Mouse (Mus musculus) kidney, embryonic 15.5 days (tissue): Measurements from ENCODE around the gene Rhoa. TPM values are rescaled to one million over a fixed set of nuclear protein-coding genes. Genes with fewer than 3 reads are reported as not detected.
"Not testable (repeated sequence)": the region's sequence is repeated elsewhere in the genome, so short reads cannot be mapped to it uniquely, and the experiment has no call there.

Source experiments
- ATAC-seq: fragments of 200-750 bp; cut with Nextera tagmentation; replicated peaks from 2 replicates; pipeline ENCODE4 v1.8.0; 2017; ENCODE audit warnings: moderate TSS enrichment; ENCODE audit not compliant: low FRiP score
- H3K27ac ChIP-seq: fragments of 300-500 bp; sonication (generic); 2 replicates; pipeline ENCODE4 v1.5.1; 2015; ENCODE audit warnings: mild to moderate bottlenecking, inconsistent platforms
- H3K27me3 ChIP-seq: fragments of 300-500 bp; sonication (generic); 2 replicates; pipeline ENCODE4 v1.6.1; 2015; ENCODE audit warnings: inconsistent platforms
- H3K36me3 ChIP-seq: fragments of 300-500 bp; sonication (generic); 2 replicates; pipeline ENCODE4 v1.6.1; 2015; ENCODE audit warnings: inconsistent platforms
- H3K4me1 ChIP-seq: fragments of 300-500 bp; sonication (generic); 2 replicates; pipeline ENCODE4 v1.6.1; 2015; ENCODE audit warnings: inconsistent platforms
- H3K4me2 ChIP-seq: fragments of 300-500 bp; sonication (generic); 2 replicates; pipeline ENCODE4 v1.6.1; 2015; ENCODE audit warnings: moderate library complexity, mild to moderate bottlenecking, inconsistent platforms
- H3K4me3 ChIP-seq: fragments of 300-500 bp; sonication (generic); replicated peaks from 2 replicates; pipeline ENCODE4 v1.5.1; 2015; ENCODE audit warnings: mild to moderate bottlenecking, inconsistent platforms
- H3K9ac ChIP-seq: fragments of 300-500 bp; sonication (generic); 2 replicates; pipeline ENCODE4 v1.6.1; 2015; ENCODE audit warnings: mild to moderate bottlenecking, inconsistent platforms
- H3K9me3 ChIP-seq: fragments of 300-500 bp; sonication (generic); replicated peaks from 2 replicates; pipeline ENCODE4 v1.6.1; 2016; ENCODE audit warnings: inconsistent platforms
- WGBS: fragments of 180-500 bp; shearing (Covaris S2); methylation state at CpG from one replicate; pipeline ENCODE4 v1.1.7; 2015; ENCODE audit warnings: mixed read lengths; 5-methylcytosine and 5-hydroxymethylcytosine counted together
- polyA plus RNA-seq: library from polyadenylated mRNA; unstranded; fragments of >200 nt; fragmentation: Nextera tagmentation; extraction: Ambion mirVana; gene quantifications from 2 replicates; pipeline ENCODE4 v1.2.1, GENCODE M21; 2015

The Rhoa gene
- polyA plus RNA-seq, result 462 and 484 TPM in 2 replicates

- Histone ChIP-seq H3K4me2 (peak within 1 kb of the TSS; percentile 82), H3K27ac (peak within 1 kb of the TSS; percentile 100), H3K9ac (peak within 1 kb of the TSS; percentile 99), H3K36me3 (peaks cover 29% of the 10 kb centered on the region), H3K4me1 (peaks cover 41% of the 10 kb centered on the region), H3K4me3 (peak within 1 kb of the TSS; percentile 94), H3K9me3 (no peaks in the 10 kb centered on the region), H3K27me3 (no peaks in the 10 kb centered on the region)
- under 1% methylated on average over 81 of the region's 81 CpGs for WGBS
- ATAC-seq, result peak; percentile 98
Measured at GRCm38 (mm10) chr9:108305629-108306520, at the start of gene Rhoa, which contains the start of gene Tcta. Gene Rhoa, plus strand, starts transcription at chr9:108306129. Gene Tcta, minus strand, starts transcription at chr9:108306160.

GRCm38 (mm10) chr9:108260526-108260925, 45.4 kb upstream of the Rhoa start:
- Histone ChIP-seq H3K27me3 (no peaks in the 10 kb centered on the region), H3K27ac (no peak overlapping the region), H3K9me3 (no peaks in the 10 kb centered on the region), H3K4me2 (0 out of 2 replicates have a peak overlapping the region, but pooled peaks have one; percentile 74), H3K4me1 (peaks cover 36% of the 10 kb centered on the region), H3K9ac (no peak overlapping the region), H3K36me3 (no peaks in the 10 kb centered on the region), H3K4me3 (0 out of 2 replicates have a peak overlapping the region, but pooled peaks have one; percentile 99)
- ATAC-seq, result no peak
- 86% methylated on average over 4 of the region's 4 CpGs for whole genome bisulfite sequencing

GRCm38 (mm10) chr9:108261865-108262264, 44.1 kb upstream of the Rhoa start:
- Histone ChIP-seq H3K9me3 (no peaks in the 10 kb centered on the region), H3K27ac (peak overlapping the region; percentile 95), H3K4me3 (peak overlapping the region; percentile 99), H3K9ac (peak overlapping the region; percentile 96; the same call in 1 of the 2 replicates), H3K36me3 (no peaks in the 10 kb centered on the region), H3K4me1 (peaks cover 39% of the 10 kb centered on the region), H3K27me3 (no peaks in the 10 kb centered on the region), H3K4me2 (peak overlapping the region; percentile 74)
- no peak for ATAC-seq
- 56% methylated on average over 7 of the region's 7 CpGs for whole genome bisulfite sequencing

GRCm38 (mm10) chr9:108262494-108263049, 43.4 kb upstream of the Rhoa start:
- peak overlapping the region; percentile 95 for H3K27ac ChIP-seq
- H3K4me2 ChIP-seq, result peak overlapping the region; percentile 74
- H3K27me3 ChIP-seq, result no peaks in the 10 kb centered on the region
- H3K4me1 ChIP-seq, result peaks cover 39% of the 10 kb centered on the region
- peak overlapping the region; percentile 99 for H3K4me3 ChIP-seq
- H3K9ac ChIP-seq, result peak overlapping the region; percentile 96
- H3K36me3 ChIP-seq, result no peaks in the 10 kb centered on the region
- ATAC-seq, result no peak
- 37% methylated on average over 11 of the region's 11 CpGs for WGBS
- no peaks in the 10 kb centered on the region for H3K9me3 ChIP-seq

GRCm38 (mm10) chr9:108263131-108263681, 42.7 kb upstream of the Rhoa start:
- H3K9ac ChIP-seq, result peak overlapping the region; percentile 96
- no peaks in the 10 kb centered on the region for H3K9me3 ChIP-seq
- H3K36me3 ChIP-seq, result no peaks in the 10 kb centered on the region
- peak overlapping the region; percentile 74 for H3K4me2 ChIP-seq
- H3K4me1 ChIP-seq, result peaks cover 39% of the 10 kb centered on the region
- H3K27me3 ChIP-seq, result no peaks in the 10 kb centered on the region
- peak overlapping the region; percentile 95 for H3K27ac ChIP-seq
- ATAC-seq, result peak; percentile 67
- under 1% methylated on average over 61 of the region's 62 CpGs for WGBS
- peak overlapping the region; percentile 99 for H3K4me3 ChIP-seq

- peak within 1 kb of the TSS; percentile 95 for H3K27ac ChIP-seq
- no peaks in the 10 kb centered on the region for H3K9me3 ChIP-seq
- peak; percentile 97 for ATAC-seq
- WGBS, result under 1% methylated on average over 66 of the region's 71 CpGs
- H3K9ac ChIP-seq, result peak within 1 kb of the TSS; percentile 96
- peaks cover 39% of the 10 kb centered on the region for H3K4me1 ChIP-seq
- no peaks in the 10 kb centered on the region for H3K36me3 ChIP-seq
- no peaks in the 10 kb centered on the region for H3K27me3 ChIP-seq
- peak within 1 kb of the TSS; percentile 74 for H3K4me2 ChIP-seq
- peak within 1 kb of the TSS; percentile 99 for H3K4me3 ChIP-seq
Measured at GRCm38 (mm10) chr9:108263690-108264190, 42.2 kb upstream of the Rhoa start, which contains the start of gene Dag1. Gene Dag1, minus strand, starts transcription at chr9:108263958.

DNA sequence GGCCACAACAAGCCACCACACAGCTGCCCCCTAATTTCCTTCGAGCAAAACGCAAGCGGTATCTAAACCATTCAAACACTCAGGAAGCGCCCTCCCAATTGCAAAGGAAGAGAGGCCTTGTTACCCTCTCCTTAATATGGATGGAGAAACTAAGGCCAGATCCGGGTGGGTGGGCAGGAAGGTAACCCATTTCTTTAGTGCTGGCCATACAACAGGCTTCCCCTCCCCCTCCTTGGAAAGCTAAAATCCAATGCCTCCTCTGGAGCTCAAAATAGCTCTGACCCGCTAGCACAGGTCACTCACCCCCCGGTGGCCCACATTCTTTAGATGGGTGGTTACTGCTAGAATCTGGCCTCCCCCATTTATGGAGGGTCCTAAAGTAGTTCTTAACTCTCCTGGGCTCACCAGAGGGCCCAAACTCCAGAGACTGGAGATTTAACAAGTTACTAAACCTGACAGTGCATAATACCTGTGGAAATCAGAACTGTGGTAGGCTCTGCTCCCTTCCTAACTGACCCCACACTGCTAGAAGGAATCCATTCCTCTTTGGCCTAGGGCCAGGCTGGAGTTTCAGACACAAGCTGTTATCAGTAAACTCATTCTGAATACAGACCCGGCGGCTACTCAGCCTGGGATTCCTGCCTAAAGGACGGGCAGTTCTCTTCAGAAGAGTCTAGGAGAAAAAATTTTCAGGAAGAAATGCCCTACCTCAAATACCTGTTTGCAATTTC, 41.6 kb upstream of the Rhoa start:
- Histone ChIP-seq H3K4me3 (peak overlapping the region; percentile 99), H3K4me1 (peaks cover 39% of the 10 kb centered on the region), H3K27me3 (no peaks in the 10 kb centered on the region), H3K27ac (peak overlapping the region; percentile 95), H3K9me3 (no peaks in the 10 kb centered on the region), H3K4me2 (peak overlapping the region; percentile 74), H3K9ac (peak overlapping the region; percentile 37; the same call in 1 of the 2 replicates), H3K36me3 (no peaks in the 10 kb centered on the region)
- peak; percentile 35 for ATAC-seq
- WGBS, result 13% methylated on average over 10 of the region's 10 CpGs

GRCm38 (mm10) chr9:108266261-108266935, 39.5 kb upstream of the Rhoa start:
- ATAC-seq, result no peak
- Histone ChIP-seq H3K9me3 (no peaks in the 10 kb centered on the region), H3K4me2 (no peak overlapping the region), H3K4me3 (no peak overlapping the region), H3K4me1 (peaks cover 30% of the 10 kb centered on the region), H3K36me3 (no peaks in the 10 kb centered on the region), H3K27me3 (no peaks in the 10 kb centered on the region), H3K27ac (0 out of 2 replicates have a peak overlapping the region, but pooled peaks have one; percentile 95), H3K9ac (no peak overlapping the region)
- WGBS, result 67% methylated on average over 10 of the region's 10 CpGs

DNA sequence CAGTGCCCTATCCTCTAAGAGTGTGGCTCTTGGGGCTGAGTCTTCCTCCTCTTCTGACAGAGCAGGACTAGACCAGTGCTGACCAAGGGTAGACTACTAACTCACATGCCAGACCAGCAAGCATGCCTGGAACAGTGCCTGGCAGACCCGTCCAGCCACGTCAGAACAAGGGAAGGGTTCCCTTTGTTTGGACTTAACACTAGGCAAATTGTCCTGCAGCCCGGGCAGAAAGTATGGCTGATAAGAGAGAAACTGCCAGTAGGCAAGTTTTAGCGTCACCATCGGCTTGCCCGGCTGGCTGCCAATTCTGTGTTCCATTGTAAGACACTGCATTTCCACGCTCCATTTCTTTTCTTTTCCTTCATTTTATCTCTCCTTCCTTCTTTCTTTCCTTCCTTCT, 38.2 kb upstream of the Rhoa start:
- no peak overlapping the region for H3K27ac ChIP-seq
- peaks cover 27% of the 10 kb centered on the region for H3K4me1 ChIP-seq
- no peaks in the 10 kb centered on the region for H3K9me3 ChIP-seq
- H3K4me3 ChIP-seq, result no peak overlapping the region
- no peaks in the 10 kb centered on the region for H3K36me3 ChIP-seq
- 79% methylated on average over 7 of the region's 7 CpGs for WGBS
- no peak overlapping the region for H3K4me2 ChIP-seq
- no peak for ATAC-seq
- no peak overlapping the region for H3K9ac ChIP-seq
- H3K27me3 ChIP-seq, result no peaks in the 10 kb centered on the region

GRCm38 (mm10) chr9:108268701-108269100, 37.2 kb upstream of the Rhoa start:
- peaks cover 29% of the 10 kb centered on the region for H3K4me1 ChIP-seq
- not testable (repeated sequence) for H3K27me3 ChIP-seq, H3K27ac ChIP-seq, ATAC-seq, H3K4me2 ChIP-seq, H3K9me3 ChIP-seq, H3K36me3 ChIP-seq, H3K9ac ChIP-seq, H3K4me3 ChIP-seq
- WGBS, result 74% methylated on average over 7 of the region's 7 CpGs

DNA sequence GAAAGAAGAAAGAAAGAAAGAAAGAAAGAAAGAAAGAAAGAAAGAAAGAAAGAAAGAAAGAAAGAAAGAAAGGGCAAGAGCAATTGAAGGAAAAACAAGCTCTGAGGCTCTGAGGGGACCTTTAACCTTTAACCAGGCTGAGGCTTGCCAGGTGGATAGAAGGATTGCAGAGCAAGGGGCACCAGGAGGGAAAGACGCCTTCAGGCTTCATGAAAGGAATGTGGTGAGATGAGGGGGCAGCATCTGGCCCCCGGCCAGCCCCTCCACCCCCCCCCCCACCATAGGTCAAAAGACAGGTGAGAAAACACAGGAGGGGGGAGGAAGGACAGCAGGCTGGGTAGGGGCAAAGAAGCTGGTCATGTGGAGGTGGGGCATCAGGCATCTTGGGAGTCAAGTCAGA, 34.0 kb upstream of the Rhoa start:
- Histone ChIP-seq H3K9me3 (no peaks in the 10 kb centered on the region), H3K27me3 (no peaks in the 10 kb centered on the region), H3K4me2 (no peak overlapping the region), H3K9ac (no peak overlapping the region), H3K4me1 (peaks cover 21% of the 10 kb centered on the region), H3K27ac (peak overlapping the region; percentile 45), H3K4me3 (no peak overlapping the region), H3K36me3 (no peaks in the 10 kb centered on the region)
- ATAC-seq, result no peak
- 16% methylated on average over 2 of the region's 2 CpGs for WGBS
